Mouse (Mus musculus) midbrain, embryonic 15.5 days (tissue): ENCODE measurements at regions not wholly inside any gene's neighbourhood (a gene's known extent, or its start where the extent isn't known, plus 50 kb on each side); places are given as distances from the start of the nearest gene placed in this dataset.

Source experiments
- ATAC-seq: fragments of 200-750 bp; cut with Nextera tagmentation; replicated peaks from 2 replicates; pipeline ENCODE4 v1.8.0; 2017; ENCODE audit warnings: moderate TSS enrichment
- H3K27ac ChIP-seq: fragments of 300-500 bp; sonication (generic); 2 replicates; pipeline ENCODE4 v1.5.1; 2015; ENCODE audit warnings: mild to moderate bottlenecking, inconsistent platforms
- H3K27me3 ChIP-seq: fragments of 300-500 bp; sonication (generic); replicated peaks from 2 replicates; pipeline ENCODE4 v1.6.1; 2015; ENCODE audit warnings: inconsistent platforms
- H3K36me3 ChIP-seq: fragments of 300-500 bp; sonication (generic); replicated peaks from 2 replicates; pipeline ENCODE4 v1.6.1; 2015; ENCODE audit warnings: inconsistent platforms
- H3K4me1 ChIP-seq: fragments of 300-500 bp; sonication (generic); 2 replicates; pipeline ENCODE4 v1.6.1; 2015; ENCODE audit warnings: inconsistent platforms
- H3K4me2 ChIP-seq: fragments of 300-500 bp; sonication (generic); 2 replicates; pipeline ENCODE4 v1.6.1; 2015; ENCODE audit warnings: inconsistent platforms, mild to moderate bottlenecking, moderate library complexity
- H3K4me3 ChIP-seq: fragments of 300-500 bp; sonication (generic); 2 replicates; pipeline ENCODE4 v1.5.1; 2015; ENCODE audit warnings: mild to moderate bottlenecking, inconsistent platforms
- H3K9ac ChIP-seq: fragments of 300-500 bp; sonication (generic); 2 replicates; pipeline ENCODE4 v1.6.1; 2015; ENCODE audit warnings: mild to moderate bottlenecking, inconsistent platforms
- H3K9me3 ChIP-seq: fragments of 300-500 bp; sonication (generic); 2 replicates; pipeline ENCODE4 v1.6.1; 2016; ENCODE audit warnings: inconsistent platforms
- WGBS: fragments of 180-500 bp; shearing (Covaris S2); methylation state at CpG from one replicate; pipeline ENCODE4 v1.1.7; 2015; ENCODE audit warnings: mixed read lengths; 5-methylcytosine and 5-hydroxymethylcytosine counted together

- no peak overlapping the region for H3K9ac ChIP-seq
- H3K4me1 ChIP-seq, result peaks cover 19% of the 10 kb centered on the region
- 90% methylated on average over 7 of the region's 7 CpGs for WGBS
- H3K9me3 ChIP-seq, result no peaks in the 10 kb centered on the region
- no peak for ATAC-seq
- no peaks in the 10 kb centered on the region for H3K27me3 ChIP-seq
- no peak overlapping the region for H3K4me3 ChIP-seq
- H3K27ac ChIP-seq, result no peak overlapping the region
- no peaks in the 10 kb centered on the region for H3K36me3 ChIP-seq
- no peak overlapping the region for H3K4me2 ChIP-seq
Observed at GRCm38 (mm10) chr10:118796512-118796911, 73.5 kb downstream of the Dyrk2 start.

- Histone ChIP-seq H3K4me2 (no peak overlapping the region), H3K9me3 (no peaks in the 10 kb centered on the region), H3K36me3 (no peaks in the 10 kb centered on the region), H3K4me1 (peaks cover 16% of the 10 kb centered on the region), H3K4me3 (no peak overlapping the region), H3K9ac (no peak overlapping the region), H3K27ac (no peak overlapping the region), H3K27me3 (no peaks in the 10 kb centered on the region)
- no peak for ATAC-seq
- 86% methylated on average over 5 of the region's 5 CpGs for WGBS
Observed at GRCm38 (mm10) chr10:118797256-118797655, 72.8 kb downstream of the Dyrk2 start.

- 95% methylated on average over 8 of the region's 8 CpGs for WGBS
- Histone ChIP-seq H3K27ac (no peak overlapping the region), H3K36me3 (no peaks in the 10 kb centered on the region), H3K4me3 (no peak overlapping the region), H3K9me3 (no peaks in the 10 kb centered on the region), H3K9ac (no peak overlapping the region), H3K4me2 (no peak overlapping the region), H3K4me1 (peaks cover 3% of the 10 kb centered on the region; the same call in 1 of the 2 replicates), H3K27me3 (no peaks in the 10 kb centered on the region)
- ATAC-seq, result no peak
Observed at GRCm38 (mm10) chr10:118799767-118800166, 70.2 kb downstream of the Dyrk2 start.

- 88% methylated on average over 20 of the region's 20 CpGs for WGBS
- no peaks in the 10 kb centered on the region for H3K36me3 ChIP-seq
- H3K27ac ChIP-seq, result no peak overlapping the region
- no peak overlapping the region for H3K4me3 ChIP-seq
- no peak overlapping the region for H3K9ac ChIP-seq
- H3K27me3 ChIP-seq, result no peaks in the 10 kb centered on the region
- no peak for ATAC-seq
- no peaks in the 10 kb centered on the region for H3K4me1 ChIP-seq
- H3K9me3 ChIP-seq, result no peaks in the 10 kb centered on the region
- H3K4me2 ChIP-seq, result no peak overlapping the region
Observed at GRCm38 (mm10) chr10:118803922-118804557, 66.0 kb downstream of the Dyrk2 start.

- no peaks in the 10 kb centered on the region for H3K36me3 ChIP-seq
- H3K9me3 ChIP-seq, result no peaks in the 10 kb centered on the region
- no peak for ATAC-seq
- no peaks in the 10 kb centered on the region for H3K4me1 ChIP-seq
- no peaks in the 10 kb centered on the region for H3K27me3 ChIP-seq
- no peak overlapping the region for H3K4me3 ChIP-seq
- H3K4me2 ChIP-seq, result no peak overlapping the region
- no peak overlapping the region for H3K9ac ChIP-seq
- H3K27ac ChIP-seq, result no peak overlapping the region
- WGBS, result 61% methylated on average over 5 of the region's 5 CpGs
Observed at GRCm38 (mm10) chr10:118804574-118804973, 65.4 kb downstream of the Dyrk2 start.
